ENCODE assay signal across 19 mouse cellular contexts in the genomic region with DNA sequence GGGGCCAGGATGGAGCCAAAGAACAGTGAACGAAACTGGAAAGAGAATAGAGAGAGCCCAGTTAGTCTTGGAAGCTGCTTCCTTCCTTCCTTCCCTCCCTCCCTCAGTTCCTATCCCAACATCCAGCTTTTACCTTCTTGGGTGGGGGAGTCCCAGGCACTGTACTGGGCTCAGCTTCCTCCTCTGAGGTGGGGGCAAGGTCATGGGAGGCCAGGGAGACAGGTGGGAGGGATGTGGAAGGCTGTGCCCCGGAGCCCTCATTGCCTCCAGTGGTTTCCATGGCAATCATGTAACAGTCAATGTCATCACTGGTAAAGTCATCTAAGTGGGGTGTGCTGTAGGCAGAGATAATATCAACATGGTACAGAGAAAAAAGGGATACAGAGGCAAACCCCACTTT. TPM values are rescaled to one million over a fixed set of nuclear protein-coding genes. Genes with fewer than 3 reads are reported as not detected.
DNase-seq lines count a peak whose midpoint lies in the region; ATAC-seq lines count a peak whose summit lies in the region.
"Had no signal": no experiment of that assay in that cellular context is flagged by ENCODE, and none has a peak within 500 bp of the region (broad histone marks: within the 10 kb centered on the region; RNA-seq: fewer than 3 reads in every experiment).

No protein-coding gene starts in this region.

- H3K36me3 ChIP-seq in forebrain, embryonic 15.5 days = peaks cover 44% of the 10 kb centered on the region
- peaks cover 18% of the 10 kb centered on the region for H3K36me3 ChIP-seq in forebrain, embryonic 11.5 days (ENCODE audit: control insufficient read depth, insufficient read depth, low read length)
- peaks cover 70% of the 10 kb centered on the region for H3K36me3 ChIP-seq in kidney, embryonic 15.5 days
- H3K36me3 ChIP-seq in embryonic facial prominence, embryonic 13.5 days = peaks cover 73% of the 10 kb centered on the region

- no peak for ATAC-seq in forebrain, embryonic 15.5 days (replicated peaks)
- ATAC-seq in forebrain, embryonic 11.5 days (replicated peaks; ENCODE audit: low FRiP score) = no peak
- no peak for ATAC-seq in kidney, embryonic 15.5 days (replicated peaks; ENCODE audit: low FRiP score)
- ATAC-seq in embryonic facial prominence, embryonic 13.5 days (ENCODE audit: insufficient number of reproducible peaks, insufficient read depth, low FRiP score, low TSS enrichment, low read depth) = no peak

- H3K27ac ChIP-seq in forebrain, embryonic 15.5 days (replicated peaks) = 0 out of 2 replicates have a peak overlapping the region, but pooled peaks have one; percentile 5
- H3K27ac ChIP-seq in forebrain, embryonic 11.5 days (ENCODE audit: low read depth, low read length) = no peak overlapping the region
- H3K27ac ChIP-seq in kidney, embryonic 15.5 days = peak overlapping the region; percentile 45
- H3K27ac ChIP-seq in embryonic facial prominence, embryonic 13.5 days = 0 out of 2 replicates have a peak overlapping the region, but pooled peaks have one; percentile 16
- H3K27ac ChIP-seq: lung, embryonic 15.5 days; macrophage had no signal

- 82% methylated on average over 2 of the region's 2 CpGs for WGBS in forebrain, embryonic 15.5 days
- 70% methylated on average over 2 of the region's 2 CpGs for WGBS in forebrain, embryonic 11.5 days
- 27% methylated on average over 2 of the region's 2 CpGs for WGBS in kidney, embryonic 15.5 days
- WGBS in embryonic facial prominence, embryonic 13.5 days = 62% methylated on average over 2 of the region's 2 CpGs

- H3K9me3 ChIP-seq in forebrain, embryonic 15.5 days = no peaks in the 10 kb centered on the region
- no peaks in the 10 kb centered on the region for H3K9me3 ChIP-seq in forebrain, embryonic 11.5 days (ENCODE audit: control insufficient read depth, low read length)
- H3K9me3 ChIP-seq in kidney, embryonic 15.5 days (replicated peaks) = no peaks in the 10 kb centered on the region
- no peaks in the 10 kb centered on the region for H3K9me3 ChIP-seq in embryonic facial prominence, embryonic 13.5 days
- H3K9me3 ChIP-seq: lung, embryonic 15.5 days had no signal

- H3K4me1 ChIP-seq in forebrain, embryonic 15.5 days = peaks cover 49% of the 10 kb centered on the region
- H3K4me1 ChIP-seq in forebrain, embryonic 11.5 days (replicated peaks; ENCODE audit: control insufficient read depth, insufficient read depth, low read length) = peaks cover 20% of the 10 kb centered on the region
- H3K4me1 ChIP-seq in kidney, embryonic 15.5 days = peaks cover 72% of the 10 kb centered on the region
- peaks cover 46% of the 10 kb centered on the region for H3K4me1 ChIP-seq in embryonic facial prominence, embryonic 13.5 days

- no peak overlapping the region for H3K4me3 ChIP-seq in forebrain, embryonic 15.5 days
- no peak overlapping the region for H3K4me3 ChIP-seq in forebrain, embryonic 11.5 days (ENCODE audit: low read depth, low read length)
- no peak overlapping the region for H3K4me3 ChIP-seq in kidney, embryonic 15.5 days (replicated peaks)
- no peak overlapping the region for H3K4me3 ChIP-seq in embryonic facial prominence, embryonic 13.5 days
- H3K4me3 ChIP-seq: lung, embryonic 15.5 days had no signal

- H3K27me3 ChIP-seq in forebrain, embryonic 15.5 days = no peaks in the 10 kb centered on the region
- no peaks in the 10 kb centered on the region for H3K27me3 ChIP-seq in forebrain, embryonic 11.5 days (ENCODE audit: control insufficient read depth, insufficient read depth, low read length)
- H3K27me3 ChIP-seq in kidney, embryonic 15.5 days = no peaks in the 10 kb centered on the region
- no peaks in the 10 kb centered on the region for H3K27me3 ChIP-seq in embryonic facial prominence, embryonic 13.5 days
- H3K27me3 ChIP-seq: lung, embryonic 15.5 days had no signal

- H3K9ac ChIP-seq in forebrain, embryonic 15.5 days (replicated peaks) = no peak overlapping the region
- no peak overlapping the region for H3K9ac ChIP-seq in forebrain, embryonic 11.5 days (ENCODE audit: low read length)
- no peak overlapping the region for H3K9ac ChIP-seq in kidney, embryonic 15.5 days
- H3K9ac ChIP-seq in embryonic facial prominence, embryonic 13.5 days = no peak overlapping the region
- H3K9ac ChIP-seq: lung, embryonic 15.5 days had no signal

- DNase-seq in forebrain, embryonic 11.5 days (ENCODE audit: low spot score) = no peak
- DNase-seq in kidney, adult 11 months = no peak
- peak; percentile 25 for DNase-seq in CD4-positive helper T cell, adult 2 months (ENCODE audit: low read depth, low spot score)
- no peak for DNase-seq in embryo, embryonic 11 days
- DNase-seq: B cell, adult 2 months; retina, postnatal 1 day; right cerebral cortex, postnatal 4 days; thymus, postnatal 4 days had no signal

- H3K4me2 ChIP-seq in forebrain, embryonic 15.5 days (replicated peaks) = no peak overlapping the region
- no peak overlapping the region for H3K4me2 ChIP-seq in forebrain, embryonic 11.5 days (ENCODE audit: low read depth, low read length, severe bottlenecking)
- H3K4me2 ChIP-seq in kidney, embryonic 15.5 days = no peak overlapping the region
- H3K4me2 ChIP-seq in embryonic facial prominence, embryonic 13.5 days = no peak overlapping the region
- H3K4me2 ChIP-seq: lung, embryonic 15.5 days; midbrain, embryonic 11.5 days had no signal

RNA-seq across cellular contexts. Expression of gene Ppp1ca, which starts 4.2 kb away (rescaled TPM):
- polyA plus RNA-seq in forebrain, embryonic 15.5 days (2015; fragmentation: Nextera tagmentation; extraction: Ambion mirVana) = 560 and 578 TPM in 2 replicates
- 856 and 864 TPM in 2 replicates for polyA plus RNA-seq in forebrain, embryonic 11.5 days (2014; fragmentation: Nextera tagmentation; extraction: Ambion mirVana)
- 953 and 971 TPM in 2 replicates for polyA plus RNA-seq in kidney, embryonic 15.5 days (2015; fragmentation: Nextera tagmentation; extraction: Ambion mirVana)
- 788 and 789 TPM in 2 replicates for polyA plus RNA-seq in embryonic facial prominence, embryonic 13.5 days (2015; fragmentation: Nextera tagmentation; extraction: Ambion mirVana)

RNA-seq across cellular contexts. Expression of gene Tbc1d10c, which starts 5.0 kb away (rescaled TPM):
- 0.70 and 0.86 TPM in 2 replicates for polyA plus RNA-seq in forebrain, embryonic 15.5 days (2015; fragmentation: Nextera tagmentation; extraction: Ambion mirVana)
- 0.43 and 1.3 TPM in 2 replicates for polyA plus RNA-seq in forebrain, embryonic 11.5 days (2014; fragmentation: Nextera tagmentation; extraction: Ambion mirVana)
- 2.4 and 3.0 TPM in 2 replicates for polyA plus RNA-seq in kidney, embryonic 15.5 days (2015; fragmentation: Nextera tagmentation; extraction: Ambion mirVana)
- 1.8 and 3.1 TPM in 2 replicates for polyA plus RNA-seq in embryonic facial prominence, embryonic 13.5 days (2015; fragmentation: Nextera tagmentation; extraction: Ambion mirVana)

RNA-seq across cellular contexts. Expression of gene Rad9a, which starts 5.4 kb away (rescaled TPM):
- 22.6 and 25.2 TPM in 2 replicates for polyA plus RNA-seq in forebrain, embryonic 15.5 days (2015; fragmentation: Nextera tagmentation; extraction: Ambion mirVana)
- polyA plus RNA-seq in forebrain, embryonic 11.5 days (2014; fragmentation: Nextera tagmentation; extraction: Ambion mirVana) = 49.9 and 52.6 TPM in 2 replicates
- polyA plus RNA-seq in kidney, embryonic 15.5 days (2015; fragmentation: Nextera tagmentation; extraction: Ambion mirVana) = 37.2 and 38.2 TPM in 2 replicates
- 34.1 and 37.3 TPM in 2 replicates for polyA plus RNA-seq in embryonic facial prominence, embryonic 13.5 days (2015; fragmentation: Nextera tagmentation; extraction: Ambion mirVana)

RNA-seq across cellular contexts. Expression of gene Clcf1, which starts 18.0 kb away (rescaled TPM):
- 0.39 and 0.43 TPM in 2 replicates for polyA plus RNA-seq in forebrain, embryonic 15.5 days (2015; fragmentation: Nextera tagmentation; extraction: Ambion mirVana)
- polyA plus RNA-seq in forebrain, embryonic 11.5 days (2014; fragmentation: Nextera tagmentation; extraction: Ambion mirVana) = 1.0 and 1.8 TPM in 2 replicates
- polyA plus RNA-seq in kidney, embryonic 15.5 days (2015; fragmentation: Nextera tagmentation; extraction: Ambion mirVana) = 5.1 and 6.8 TPM in 2 replicates
- 11.1 and 11.5 TPM in 2 replicates for polyA plus RNA-seq in embryonic facial prominence, embryonic 13.5 days (2015; fragmentation: Nextera tagmentation; extraction: Ambion mirVana)

RNA-seq across cellular contexts. Expression of gene AC109138.7, which starts 18.1 kb away (rescaled TPM):
- polyA plus RNA-seq in forebrain, embryonic 15.5 days (2015; fragmentation: Nextera tagmentation; extraction: Ambion mirVana) = not detected in 2 replicates
- polyA plus RNA-seq in forebrain, embryonic 11.5 days (2014; fragmentation: Nextera tagmentation; extraction: Ambion mirVana) = not detected in 2 replicates
- polyA plus RNA-seq in kidney, embryonic 15.5 days (2015; fragmentation: Nextera tagmentation; extraction: Ambion mirVana) = not detected in 2 replicates
- not detected in 2 replicates for polyA plus RNA-seq in embryonic facial prominence, embryonic 13.5 days (2015; fragmentation: Nextera tagmentation; extraction: Ambion mirVana)
- polyA plus RNA-seq: gonadal fat pad, adult 2 months; heart, embryonic 14.5 days; hindbrain, embryonic 11.5 days; intestine, embryonic 14.5 days; liver, adult 2 months; lung, embryonic 15.5 days; macrophage; midbrain, embryonic 11.5 days had no signal
